Mouse (Mus musculus) frontal cortex, adult (tissue): ENCODE results near the gene AA986860.

Experiments
- ATAC-seq: cut with Nextera tagmentation; 2 replicates; pipeline ENCODE4 v1.9.2; 2017; ENCODE audit warnings: mild to moderate bottlenecking, moderate library complexity, mixed read lengths; ENCODE audit not compliant: low TSS enrichment

AA986860 gene

GRCm38 (mm10) chr1:130734852-130735251 lies 3.1 kb downstream of the AA986860 start:
- ATAC-seq: no peak

GRCm38 (mm10) chr1:130737411-130737881 lies 5.7 kb downstream of the AA986860 start:
- no peak for ATAC-seq

GRCm38 (mm10) chr1:130737916-130738315 lies 6.1 kb downstream of the AA986860 start:
- no peak for ATAC-seq

- no peak for ATAC-seq
Observed at GRCm38 (mm10) chr1:130738551-130739106, 6.9 kb downstream of the AA986860 start.

- no peak for ATAC-seq
Observed at GRCm38 (mm10) chr1:130739636-130740035, 7.9 kb downstream of the AA986860 start.

GRCm38 (mm10) chr1:130740227-130740648 lies 8.5 kb downstream of the AA986860 start:
- peak; percentile 21; the same call in 1 of the 2 replicates for ATAC-seq

- peak; percentile 97 for ATAC-seq
Observed at GRCm38 (mm10) chr1:130740781-130741720, 9.3 kb downstream of the AA986860 start.

GRCm38 (mm10) chr1:130742201-130742600 lies 10.4 kb downstream of the AA986860 start:
- no peak for ATAC-seq

- ATAC-seq: no peak
Observed at GRCm38 (mm10) chr1:130743775-130744174, 12.0 kb downstream of the AA986860 start.

- ATAC-seq: no peak
Observed at GRCm38 (mm10) chr1:130744217-130744616, 12.4 kb downstream of the AA986860 start.

GRCm38 (mm10) chr1:130744961-130745360 lies 13.2 kb downstream of the AA986860 start:
- no peak for ATAC-seq

- no peak for ATAC-seq
Observed at GRCm38 (mm10) chr1:130745591-130745990, 13.8 kb downstream of the AA986860 start.

- no peak for ATAC-seq
Observed at GRCm38 (mm10) chr1:130746819-130747218, 15.0 kb downstream of the AA986860 start.

- ATAC-seq: no peak
Observed at GRCm38 (mm10) chr1:130759689-130760088, 27.9 kb downstream of the AA986860 start.

- ATAC-seq: no peak
Observed at GRCm38 (mm10) chr1:130761597-130761996, 29.8 kb downstream of the AA986860 start.

GRCm38 (mm10) chr1:130762045-130762760 lies 30.4 kb downstream of the AA986860 start:
- ATAC-seq: no peak

- no peak for ATAC-seq
Observed at GRCm38 (mm10) chr1:130764027-130764461, 32.3 kb downstream of the AA986860 start.

- no peak for ATAC-seq
Observed at GRCm38 (mm10) chr1:130767066-130767465, 35.3 kb downstream of the AA986860 start.

- ATAC-seq: no peak
Observed at GRCm38 (mm10) chr1:130769925-130770324, 38.1 kb downstream of the AA986860 start.

GRCm38 (mm10) chr1:130770487-130770886 lies 38.7 kb downstream of the AA986860 start:
- no peak for ATAC-seq

GRCm38 (mm10) chr1:130770981-130771494 lies 39.3 kb downstream of the AA986860 start:
- ATAC-seq: no peak

- no peak for ATAC-seq
Observed at GRCm38 (mm10) chr1:130775234-130775633, 43.5 kb downstream of the AA986860 start.
